Comparison of ENCODE assay signal across 12 mouse cellular contexts in the genomic region with DNA sequence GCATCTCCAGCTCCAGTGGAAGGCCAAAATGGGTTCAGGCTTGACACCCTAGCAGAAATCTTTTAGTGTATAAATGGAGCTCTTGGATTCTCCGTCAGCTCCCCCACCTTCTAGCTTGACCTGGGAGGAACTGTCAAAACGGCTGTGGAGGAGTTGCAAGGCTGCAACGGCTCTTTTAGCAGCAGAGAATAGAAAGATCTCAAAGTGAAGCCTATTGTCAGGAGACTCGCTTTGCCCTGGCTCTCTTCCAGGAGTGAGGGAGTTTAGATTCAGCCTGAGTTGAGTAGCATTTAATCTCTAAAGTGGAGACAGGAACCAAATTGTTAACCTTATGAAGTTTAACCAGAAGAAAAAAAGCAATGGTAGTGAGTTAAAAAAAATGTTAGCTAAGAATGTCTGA.
DNase-seq lines count a peak whose midpoint lies in the region; ATAC-seq lines count a peak whose summit lies in the region.
"Had no signal": no experiment of that assay in that cellular context is flagged by ENCODE, and none has a peak within 500 bp of the region (broad histone marks: within the 10 kb centered on the region; RNA-seq: fewer than 3 reads in every experiment).

No protein-coding gene starts in this region.

- DNase-seq in forebrain, embryonic 14.5 days (ENCODE audit: low spot score): peak; percentile 41
- DNase-seq in kidney, postnatal 10 days: peak; percentile 38
- DNase-seq in right cerebral cortex, adult 18-20 months: peak; percentile 34
- DNase-seq in right cerebral cortex, postnatal 25 days: no peak
- DNase-seq in testis, postnatal 14 days (ENCODE audit: low spot score): peak; percentile 82
- DNase-seq in neural tube, embryonic 10.5 days (ENCODE audit: extremely low spot score, low spot score): no peak
- DNase-seq: cerebellum, adult 2 months; kidney, adult 2 months had no signal

- no peaks in the 10 kb centered on the region for H3K27me3 ChIP-seq in forebrain, embryonic 14.5 days (replicated peaks; ENCODE audit: control insufficient read depth, insufficient read depth, low read length)
- H3K27me3 ChIP-seq in forebrain, embryonic 13.5 days: no peaks in the 10 kb centered on the region
- no peaks in the 10 kb centered on the region for H3K27me3 ChIP-seq in kidney, embryonic 14.5 days (ENCODE audit: control insufficient read depth, insufficient read depth, low read length)
- H3K27me3 ChIP-seq: embryonic facial prominence, embryonic 12.5 days had no signal

- no peak overlapping the region for H3K9ac ChIP-seq in forebrain, embryonic 14.5 days (ENCODE audit: low read length)
- no peak overlapping the region for H3K9ac ChIP-seq in forebrain, embryonic 13.5 days
- no peak overlapping the region for H3K9ac ChIP-seq in kidney, embryonic 14.5 days (ENCODE audit: low read depth, low read length)
- H3K9ac ChIP-seq: embryonic facial prominence, embryonic 12.5 days had no signal

- no peak overlapping the region for H3K4me2 ChIP-seq in forebrain, embryonic 14.5 days (ENCODE audit: low read length)
- no peak overlapping the region for H3K4me2 ChIP-seq in forebrain, embryonic 13.5 days
- no peak overlapping the region for H3K4me2 ChIP-seq in kidney, embryonic 14.5 days (replicated peaks; ENCODE audit: low read depth, low read length)
- H3K4me2 ChIP-seq: embryonic facial prominence, embryonic 12.5 days had no signal

- H3K4me3 ChIP-seq in forebrain, embryonic 14.5 days (ENCODE audit: low read depth, low read length): no peak overlapping the region
- H3K4me3 ChIP-seq in forebrain, embryonic 13.5 days: no peak overlapping the region
- H3K4me3 ChIP-seq in kidney, embryonic 14.5 days (ENCODE audit: low read length): no peak overlapping the region
- H3K4me3 ChIP-seq: embryonic facial prominence, embryonic 12.5 days had no signal

- no peak for ATAC-seq in forebrain, embryonic 14.5 days
- ATAC-seq in forebrain, embryonic 13.5 days: no peak
- no peak for ATAC-seq in kidney, embryonic 14.5 days (ENCODE audit: low FRiP score, low TSS enrichment)
- ATAC-seq: forebrain, embryonic 16.5 days had no signal

- 0 out of 2 replicates have a peak, but pooled peaks cover 3% of the 10 kb centered on the region for H3K4me1 ChIP-seq in forebrain, embryonic 14.5 days (ENCODE audit: control insufficient read depth, insufficient read depth, low read length)
- peaks cover 5% of the 10 kb centered on the region; the same call in 1 of the 2 replicates for H3K4me1 ChIP-seq in forebrain, embryonic 13.5 days
- no peaks in the 10 kb centered on the region for H3K4me1 ChIP-seq in kidney, embryonic 14.5 days (ENCODE audit: control insufficient read depth, insufficient read depth, low read length)
- H3K4me1 ChIP-seq: embryonic facial prominence, embryonic 12.5 days had no signal

- H3K9me3 ChIP-seq in forebrain, embryonic 14.5 days (replicated peaks; ENCODE audit: control insufficient read depth, low read length): no peaks in the 10 kb centered on the region
- H3K9me3 ChIP-seq in forebrain, embryonic 13.5 days (replicated peaks): no peaks in the 10 kb centered on the region
- H3K9me3 ChIP-seq in kidney, embryonic 14.5 days (ENCODE audit: control insufficient read depth, low read length): no peaks in the 10 kb centered on the region
- H3K9me3 ChIP-seq: embryonic facial prominence, embryonic 12.5 days had no signal

- H3K27ac ChIP-seq in forebrain, embryonic 14.5 days (ENCODE audit: low read depth, low read length): no peak overlapping the region
- no peak overlapping the region for H3K27ac ChIP-seq in forebrain, embryonic 13.5 days
- no peak overlapping the region for H3K27ac ChIP-seq in kidney, embryonic 14.5 days (ENCODE audit: low read depth, low read length)
- H3K27ac ChIP-seq: embryonic facial prominence, embryonic 12.5 days had no signal

- H3K36me3 ChIP-seq in forebrain, embryonic 14.5 days (ENCODE audit: control insufficient read depth, insufficient read depth, low read length): no peaks in the 10 kb centered on the region
- H3K36me3 ChIP-seq in forebrain, embryonic 13.5 days (ENCODE audit: poor library complexity, severe bottlenecking): no peaks in the 10 kb centered on the region
- no peaks in the 10 kb centered on the region for H3K36me3 ChIP-seq in kidney, embryonic 14.5 days (ENCODE audit: control insufficient read depth, insufficient read depth, low read length)
- H3K36me3 ChIP-seq: embryonic facial prominence, embryonic 12.5 days had no signal

- 7% methylated on average over 4 of the region's 4 CpGs for whole genome bisulfite sequencing in forebrain, embryonic 14.5 days
- 8% methylated on average over 4 of the region's 4 CpGs for whole genome bisulfite sequencing in forebrain, embryonic 13.5 days
- 16% methylated on average over 4 of the region's 4 CpGs for WGBS in kidney, embryonic 14.5 days

Comparison
In these comparisons a context has a peak if more than half of its experiments do, and no peak if none do; other contexts are left out.
1. DNase-seq: peak in forebrain, embryonic 14.5 days (single experiment), kidney, postnatal 10 days (single experiment), right cerebral cortex, adult 18-20 months (single experiment) and testis, postnatal 14 days (single experiment); none in right cerebral cortex, postnatal 25 days (single experiment) and neural tube, embryonic 10.5 days (single experiment).